Mouse (Mus musculus): ENCODE data around the gene 6430571L13Rik. TPM values are rescaled to one million over a fixed set of nuclear protein-coding genes. Genes with fewer than 3 reads are reported as not detected.

6430571L13Rik gene
- polyA plus RNA-seq, 1 experiment, result 0.29 TPM

DNA sequence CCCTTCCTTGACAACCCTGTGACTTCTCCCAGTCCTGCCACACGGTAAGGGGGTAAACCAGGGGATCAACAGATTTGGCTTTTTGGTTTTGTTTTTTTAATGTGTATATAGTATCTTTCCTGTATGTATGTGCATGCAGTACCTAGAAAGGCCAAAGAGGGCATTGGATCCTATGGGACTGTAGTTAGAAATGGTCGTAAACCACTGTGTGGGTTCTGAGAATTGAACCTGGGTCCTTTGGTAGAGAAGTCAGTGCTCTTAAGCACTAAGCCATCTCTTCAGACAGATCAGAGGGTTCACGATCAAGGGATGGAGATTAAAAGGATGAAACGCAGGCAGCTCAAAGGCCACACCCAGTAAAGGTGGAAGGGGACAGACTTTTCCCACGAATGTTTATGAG, 5.4 kb upstream of the 6430571L13Rik start:
- 74% methylated on average over 5 of the region's 5 CpGs for WGBS
- DNase-seq (ENCODE audit: low read depth in 1 of 2, low spot score in 2 of 2), result no peak
- H3K36me3 ChIP-seq (ENCODE audit: control insufficient read depth, insufficient read depth, low read length), result no peaks in the 10 kb centered on the region
- H3K27me3 ChIP-seq (ENCODE audit: control insufficient read depth, insufficient read depth, low read length), result no peaks in the 10 kb centered on the region
- no peak overlapping the region for H3K4me3 ChIP-seq (ENCODE audit: extremely low read depth, insufficient read depth, insufficient read length)
- no peak overlapping the region for H3K27ac ChIP-seq (ENCODE audit: insufficient read depth, low read length)
- TF ChIP-seq CTCF (IDR thresholded peaks at IDR 0.05; ENCODE audit: extremely low read depth, insufficient read depth, insufficient read length, insufficient replicate concordance), result no peak
- no peak for TF ChIP-seq POLR2A (IDR thresholded peaks at IDR 0.05; ENCODE audit: low read depth, low read length)
- peaks cover 4% of the 10 kb centered on the region; the same call in 1 of the 2 replicates for H3K4me1 ChIP-seq (ENCODE audit: control insufficient read depth, insufficient read depth, insufficient read length)

- H3K4me1 ChIP-seq (ENCODE audit: control insufficient read depth, insufficient read depth, insufficient read length), result peaks cover 4% of the 10 kb centered on the region; the same call in 1 of the 2 replicates
- no peaks in the 10 kb centered on the region for H3K36me3 ChIP-seq (ENCODE audit: control insufficient read depth, insufficient read depth, low read length)
- H3K27ac ChIP-seq (ENCODE audit: insufficient read depth, low read length), result no peak overlapping the region
- no peaks in the 10 kb centered on the region for H3K27me3 ChIP-seq (ENCODE audit: control insufficient read depth, insufficient read depth, low read length)
- H3K4me3 ChIP-seq (ENCODE audit: extremely low read depth, insufficient read depth, insufficient read length), result no peak overlapping the region
- peak; percentile 47 to 71 for DNase-seq (ENCODE audit: low read depth in 1 of 2, low spot score in 2 of 2)
- 8% methylated on average over 5 of the region's 5 CpGs for whole genome bisulfite sequencing
- TF ChIP-seq CTCF (IDR thresholded peaks at IDR 0.05; ENCODE audit: extremely low read depth, insufficient read depth, insufficient read length, insufficient replicate concordance) (peak; percentile 99), POLR2A (IDR thresholded peaks at IDR 0.05; ENCODE audit: low read depth, low read length) (no peak)
These were observed 4.5 kb upstream of the 6430571L13Rik start for GRCm38 (mm10) chr9:107335909-107336308.

DNA sequence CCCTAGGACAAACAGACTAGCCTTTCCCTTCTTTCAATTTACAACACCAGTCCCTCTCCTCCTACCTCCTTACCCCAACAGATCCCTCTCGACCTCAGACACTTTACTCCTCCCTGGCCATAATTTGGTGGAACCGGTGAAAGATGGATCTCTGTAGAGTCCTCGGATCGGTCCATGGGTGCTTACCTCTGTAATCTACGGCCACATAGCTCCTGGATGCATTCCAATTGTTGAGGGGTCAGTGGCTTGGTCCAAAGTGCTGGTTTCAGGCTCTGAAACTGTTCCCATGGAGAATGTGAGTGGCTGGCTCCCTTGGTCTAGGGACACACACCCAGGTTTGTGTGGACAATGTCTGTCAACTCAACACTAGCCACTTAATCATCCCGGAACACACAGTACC, 4.0 kb upstream of the 6430571L13Rik start:
- H3K4me1 ChIP-seq (ENCODE audit: control insufficient read depth, insufficient read depth, insufficient read length), result peaks cover 4% of the 10 kb centered on the region; the same call in 1 of the 2 replicates
- no peak for DNase-seq (ENCODE audit: low read depth in 1 of 2, low spot score in 2 of 2)
- H3K4me3 ChIP-seq (ENCODE audit: extremely low read depth, insufficient read depth, insufficient read length), result no peak overlapping the region
- TF ChIP-seq CTCF (IDR thresholded peaks at IDR 0.05; ENCODE audit: extremely low read depth, insufficient read depth, insufficient read length, insufficient replicate concordance) (no peak), POLR2A (IDR thresholded peaks at IDR 0.05; ENCODE audit: low read depth, low read length) (no peak)
- H3K27me3 ChIP-seq (ENCODE audit: control insufficient read depth, insufficient read depth, low read length), result no peaks in the 10 kb centered on the region
- H3K27ac ChIP-seq (ENCODE audit: insufficient read depth, low read length), result no peak overlapping the region
- H3K36me3 ChIP-seq (ENCODE audit: control insufficient read depth, insufficient read depth, low read length), result no peaks in the 10 kb centered on the region
- WGBS, result 86% methylated on average over 6 of the region's 6 CpGs

DNA sequence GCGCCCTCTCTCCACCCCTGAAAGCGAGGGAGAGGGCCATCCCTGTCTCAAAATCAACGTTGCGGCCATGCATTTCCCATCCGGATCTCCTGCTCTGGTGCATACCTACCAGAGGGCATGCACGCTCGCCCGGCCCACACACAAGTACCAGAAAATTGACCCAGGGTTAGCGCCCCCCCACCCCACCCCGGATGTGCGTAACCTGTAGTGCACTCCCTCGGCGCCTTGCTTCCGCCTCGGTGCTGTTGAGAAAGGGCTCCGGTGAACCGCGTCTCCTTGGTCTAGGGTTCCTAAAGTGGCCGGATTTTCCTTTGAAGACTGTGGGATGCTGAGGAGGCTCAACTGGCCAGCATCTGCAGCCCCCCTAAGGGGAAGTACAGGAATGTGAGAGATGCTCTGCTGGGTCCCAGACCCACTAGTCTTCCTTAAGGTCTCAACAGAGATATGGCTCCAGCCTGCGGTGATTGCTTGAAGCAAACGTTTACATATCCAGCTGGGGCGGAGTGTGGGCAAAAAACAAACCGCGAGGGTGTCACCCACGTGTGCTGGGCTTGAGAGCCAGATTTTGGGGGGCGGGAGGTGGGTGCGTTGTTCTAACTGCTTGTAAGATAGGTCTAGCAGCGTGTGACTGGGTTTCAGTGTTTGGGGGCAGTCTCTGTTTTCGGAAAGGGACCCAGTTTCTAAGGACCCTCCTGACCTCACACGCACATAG, 2.1 kb upstream of the 6430571L13Rik start, which contains the start of gene Hemk1:
Hemk1 (minus strand) TSS at position 179 of the 712 bp plus-strand sequence.
- peak within 1 kb of the TSS; percentile 60 for H3K4me3 ChIP-seq (ENCODE audit: extremely low read depth, insufficient read depth, insufficient read length)
- H3K27me3 ChIP-seq (ENCODE audit: control insufficient read depth, insufficient read depth, low read length), result no peaks in the 10 kb centered on the region
- DNase-seq (ENCODE audit: low read depth in 1 of 2, low spot score in 2 of 2), result peak; percentile 73 to 75
- 5% methylated on average over 30 of the region's 30 CpGs for WGBS
- H3K36me3 ChIP-seq (ENCODE audit: control insufficient read depth, insufficient read depth, low read length), result no peaks in the 10 kb centered on the region
- peak within 1 kb of the TSS; percentile 68 for H3K27ac ChIP-seq (ENCODE audit: insufficient read depth, low read length)
- peak; percentile 16; the same call in 1 of the 2 replicates for TF ChIP-seq POLR2A (IDR thresholded peaks at IDR 0.05; ENCODE audit: low read depth, low read length)
- TF ChIP-seq CTCF (IDR thresholded peaks at IDR 0.05; ENCODE audit: extremely low read depth, insufficient read depth, insufficient read length, insufficient replicate concordance), result no peak
- peaks cover 4% of the 10 kb centered on the region; the same call in 1 of the 2 replicates for H3K4me1 ChIP-seq (ENCODE audit: control insufficient read depth, insufficient read depth, insufficient read length)

DNA sequence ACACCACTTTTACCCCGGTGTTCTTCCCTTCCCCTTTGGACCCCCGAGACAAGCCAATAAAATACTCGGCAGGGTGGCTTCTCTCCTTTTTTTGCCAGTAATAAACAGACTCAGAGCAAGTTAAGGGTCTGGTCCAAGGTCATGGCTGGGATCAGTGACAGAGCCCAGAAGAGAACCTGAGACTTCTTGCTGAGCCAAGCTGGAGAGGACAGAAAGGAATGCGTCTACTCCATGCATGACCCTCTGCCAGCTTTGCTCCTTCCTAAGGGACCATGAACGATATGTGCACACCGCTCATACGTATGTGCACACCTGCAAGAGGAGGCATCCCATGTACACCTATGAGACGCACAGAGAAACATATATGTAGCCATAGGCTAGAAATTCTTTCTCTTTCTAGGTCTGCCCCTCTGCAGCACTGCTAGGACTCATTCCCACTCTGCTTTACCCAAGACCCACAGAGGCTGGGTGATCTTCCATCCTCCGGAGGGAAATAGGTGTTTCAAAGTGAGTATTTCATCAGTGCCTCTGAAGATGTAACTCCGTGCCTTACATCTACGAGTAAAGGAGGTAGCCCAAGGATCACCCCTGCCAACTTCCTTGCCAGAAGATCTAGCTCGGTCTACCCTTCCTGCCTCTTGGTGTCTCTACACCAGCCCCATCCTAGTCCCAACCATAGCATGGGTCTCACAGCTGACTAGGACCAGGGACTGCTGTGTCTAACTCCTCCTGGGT, 676 bp downstream of the 6430571L13Rik start:
- Histone ChIP-seq H3K36me3 (ENCODE audit: control insufficient read depth, insufficient read depth, low read length) (no peaks in the 10 kb centered on the region), H3K27me3 (ENCODE audit: control insufficient read depth, insufficient read depth, low read length) (no peaks in the 10 kb centered on the region), H3K4me1 (ENCODE audit: control insufficient read depth, insufficient read depth, insufficient read length) (no peaks in the 10 kb centered on the region), H3K27ac (ENCODE audit: insufficient read depth, low read length) (no peak overlapping the region), H3K4me3 (ENCODE audit: extremely low read depth, insufficient read depth, insufficient read length) (peak overlapping the region; percentile 73)
- no peak for TF ChIP-seq CTCF (IDR thresholded peaks at IDR 0.05; ENCODE audit: extremely low read depth, insufficient read depth, insufficient read length, insufficient replicate concordance)
- TF ChIP-seq POLR2A (IDR thresholded peaks at IDR 0.05; ENCODE audit: low read depth, low read length), result no peak
- DNase-seq (ENCODE audit: low read depth in 1 of 2, low spot score in 2 of 2), result no peak
- 51% methylated on average over 12 of the region's 12 CpGs for WGBS

DNA sequence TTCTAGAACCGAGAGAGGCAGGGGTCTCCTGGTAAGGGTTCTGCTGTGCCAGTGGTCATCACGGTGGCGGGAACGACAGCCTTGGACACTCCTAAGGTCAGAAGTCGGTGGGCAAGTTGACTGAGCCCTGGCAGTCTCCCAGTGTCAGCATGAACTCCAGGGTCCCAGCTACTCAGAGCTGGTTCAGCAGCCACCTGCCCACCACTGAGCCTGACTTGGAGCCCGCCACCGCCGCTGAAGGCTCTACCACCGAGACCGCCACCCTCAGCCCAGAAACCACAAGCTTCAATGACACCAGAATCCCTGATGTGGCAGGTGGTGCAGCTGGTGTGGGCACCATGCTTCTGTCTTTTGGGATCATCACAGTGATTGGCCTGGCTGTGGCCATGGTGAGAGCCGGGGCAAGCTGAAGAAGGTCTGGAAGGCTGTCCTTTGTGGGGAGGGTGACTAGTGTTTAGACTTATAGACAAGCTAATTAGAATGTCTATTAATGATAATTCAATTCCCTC, 1.9 kb downstream of the 6430571L13Rik start:
- H3K27me3 ChIP-seq (ENCODE audit: control insufficient read depth, insufficient read depth, low read length), result no peaks in the 10 kb centered on the region
- TF ChIP-seq POLR2A (IDR thresholded peaks at IDR 0.05; ENCODE audit: low read depth, low read length) (no peak), CTCF (IDR thresholded peaks at IDR 0.05; ENCODE audit: extremely low read depth, insufficient read depth, insufficient read length, insufficient replicate concordance) (no peak)
- DNase-seq (ENCODE audit: low read depth in 1 of 2, low spot score in 2 of 2), result no peak
- no peak overlapping the region for H3K4me3 ChIP-seq (ENCODE audit: extremely low read depth, insufficient read depth, insufficient read length)
- WGBS, result 61% methylated on average over 11 of the region's 11 CpGs
- no peaks in the 10 kb centered on the region for H3K36me3 ChIP-seq (ENCODE audit: control insufficient read depth, insufficient read depth, low read length)
- no peak overlapping the region for H3K27ac ChIP-seq (ENCODE audit: insufficient read depth, low read length)
- H3K4me1 ChIP-seq (ENCODE audit: control insufficient read depth, insufficient read depth, insufficient read length), result no peaks in the 10 kb centered on the region
